Mouse (Mus musculus) lung, postnatal 14 days (tissue): Measurements from ENCODE around the gene Chrna1.

Experiments
- DNase-seq: peaks from one replicate; pipeline ENCODE4 v3.0.0; 2021

Gene Chrna1

GRCm38 (mm10) chr2:73580166-73580565 lies at the start of gene Chrna1:
Chrna1 (minus strand) TSS chr2:73580338.
- DNase-seq: no peak

GRCm38 (mm10) chr2:73618486-73619052 lies 38.4 kb upstream of the Chrna1 start:
- no peak for DNase-seq

- DNase-seq: no peak
Observed at GRCm38 (mm10) chr2:73616434-73617057, 36.4 kb upstream of the Chrna1 start.

- no peak for DNase-seq
Observed at GRCm38 (mm10) chr2:73615456-73615855, 35.3 kb upstream of the Chrna1 start.

GRCm38 (mm10) chr2:73614303-73614702 lies 34.2 kb upstream of the Chrna1 start:
- DNase-seq: no peak

GRCm38 (mm10) chr2:73612941-73613340 lies 32.8 kb upstream of the Chrna1 start:
- no peak for DNase-seq

GRCm38 (mm10) chr2:73612367-73612914 lies 32.3 kb upstream of the Chrna1 start:
- no peak for DNase-seq

- DNase-seq: no peak
Observed at GRCm38 (mm10) chr2:73611798-73612197, 31.7 kb upstream of the Chrna1 start.

GRCm38 (mm10) chr2:73609724-73610210 lies 29.6 kb upstream of the Chrna1 start:
- DNase-seq: no peak

GRCm38 (mm10) chr2:73609067-73609723 lies 29.1 kb upstream of the Chrna1 start:
- no peak for DNase-seq

- no peak for DNase-seq
Observed at GRCm38 (mm10) chr2:73608391-73608790, 28.3 kb upstream of the Chrna1 start.

- DNase-seq: no peak
Observed at GRCm38 (mm10) chr2:73607609-73608008, 27.5 kb upstream of the Chrna1 start.

- no peak for DNase-seq
Observed at GRCm38 (mm10) chr2:73607146-73607545, 27.0 kb upstream of the Chrna1 start.

- DNase-seq: no peak
Observed at GRCm38 (mm10) chr2:73606616-73607015, 26.5 kb upstream of the Chrna1 start.

- no peak for DNase-seq
Observed at GRCm38 (mm10) chr2:73605077-73605476, 24.9 kb upstream of the Chrna1 start.

GRCm38 (mm10) chr2:73604579-73604978 lies 24.4 kb upstream of the Chrna1 start:
- DNase-seq: no peak

- DNase-seq: no peak
Observed at GRCm38 (mm10) chr2:73600650-73601049, 20.5 kb upstream of the Chrna1 start.

- no peak for DNase-seq
Observed at GRCm38 (mm10) chr2:73597772-73598171, 17.6 kb upstream of the Chrna1 start.

GRCm38 (mm10) chr2:73596786-73597185 lies 16.6 kb upstream of the Chrna1 start:
- no peak for DNase-seq

GRCm38 (mm10) chr2:73596326-73596725 lies 16.2 kb upstream of the Chrna1 start:
- DNase-seq: no peak

GRCm38 (mm10) chr2:73593101-73593439 lies 12.9 kb upstream of the Chrna1 start:
- DNase-seq: no peak

GRCm38 (mm10) chr2:73592231-73593100 lies 12.3 kb upstream of the Chrna1 start:
- DNase-seq: peak; percentile 76

- DNase-seq: no peak
Observed at GRCm38 (mm10) chr2:73591246-73591645, 11.1 kb upstream of the Chrna1 start.
